Mouse (Mus musculus) G1E (cell line): ENCODE results near the gene Hbb-bh1.

Experiments used
- CTCF ChIP-seq: IDR thresholded peaks from 2 replicates; pipeline ENCODE4 v1.5.1; 2012; ENCODE audit warnings: low read depth, low read length, inconsistent platforms, mixed read lengths
- GATA1 ChIP-seq: IDR thresholded peaks from 2 replicates; pipeline ENCODE4 v1.6.1; 2012; ENCODE audit warnings: borderline replicate concordance, low read length, inconsistent platforms, mixed read lengths
- TAL1 ChIP-seq: conservative IDR thresholded peaks from 2 replicates; pipeline ENCODE4 v1.6.1; 2012; ENCODE audit warnings: low read depth, low read length, inconsistent platforms, mixed read lengths

GRCm38 (mm10) chr7:103792669-103793388, 50.1 kb downstream of the Hbb-bh1 start:
- TF ChIP-seq TAL1 = peak; percentile 40; the same call in 1 of the 2 replicates
- no peak for TF ChIP-seq CTCF
- no peak for TF ChIP-seq GATA1
